Mouse (Mus musculus): ENCODE measurements around the gene Nfkbiz.

DNA sequence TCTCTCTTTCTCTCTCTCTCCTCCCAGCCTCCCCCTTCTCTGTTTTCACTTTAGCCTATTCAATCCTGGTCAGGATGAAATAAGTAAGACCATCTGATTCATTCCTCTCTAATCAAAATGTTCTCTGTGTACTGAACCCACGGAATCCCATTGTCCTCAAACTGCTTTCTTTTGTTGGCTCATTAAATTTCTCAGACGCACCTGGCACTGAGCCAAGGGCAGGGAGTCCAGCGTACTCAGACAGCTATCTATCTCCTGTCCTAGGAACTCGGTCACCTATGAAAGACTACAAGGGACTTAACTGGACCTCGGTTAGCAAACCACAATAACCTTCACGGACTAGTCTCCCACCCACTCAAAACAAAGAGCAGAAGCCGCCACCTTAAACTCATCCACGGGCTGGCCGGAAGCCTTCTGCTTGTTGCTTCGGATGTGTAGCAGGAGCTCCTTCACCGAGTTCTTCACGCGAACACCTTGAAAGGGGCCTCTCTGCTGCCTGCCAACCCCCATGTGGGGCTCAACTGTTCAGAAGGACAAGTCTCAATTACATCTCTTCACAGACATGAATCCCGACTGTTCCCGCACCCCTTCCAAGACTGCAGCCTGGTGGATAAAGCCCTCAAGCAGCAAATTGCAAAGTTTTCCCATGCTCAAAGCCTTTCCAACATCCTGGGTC is 19.4 kb downstream of the Nfkbiz start:
- no peak for TF ChIP-seq CTCF (IDR thresholded peaks at IDR 0.05; ENCODE audit: borderline replicate concordance, insufficient read depth, low read depth, low read length)
- TF ChIP-seq POLR2A (IDR thresholded peaks at IDR 0.05; ENCODE audit: borderline replicate concordance, insufficient read depth, low read length): no peak

Measured in cerebellum, adult 2 months (tissue).